20 mouse cellular contexts compared by ENCODE assay signal in genomic region chr7:35322161-35322560, GRCm38 (mm10). TPM values are rescaled to one million over a fixed set of nuclear protein-coding genes. Genes with fewer than 3 reads are reported as not detected.
"Had no signal": no experiment of that assay in that cellular context is flagged by ENCODE, and none has a peak within 500 bp of the region (broad histone marks: within the 10 kb centered on the region; RNA-seq: fewer than 3 reads in every experiment).

No protein-coding gene starts in this region.

- H3K27me3 ChIP-seq: limb, embryonic 12.5 days; limb, embryonic 15.5 days; midbrain, embryonic 12.5 days had no signal

- H3K36me3 ChIP-seq: limb, embryonic 12.5 days; limb, embryonic 15.5 days; midbrain, embryonic 12.5 days had no signal

- DNase-seq: kidney, postnatal 10 days; left cerebral cortex, postnatal 4 days; liver, postnatal 0 days; lung, embryonic 14.5 days; right cerebral cortex, adult 18-20 months; right cerebral cortex, postnatal 14 days; right cerebral cortex, postnatal 4 days; thymus, adult 2 months; thymus, postnatal 14 days; thymus, postnatal 4 days had no signal

- H3K9ac ChIP-seq: limb, embryonic 12.5 days; limb, embryonic 15.5 days; liver, embryonic 14.5 days; liver, postnatal 0 days; lung, embryonic 14.5 days; midbrain, embryonic 12.5 days had no signal

- ATAC-seq: liver, postnatal 0 days; lung, postnatal 0 days; midbrain, embryonic 16.5 days had no signal

- H3K9me3 ChIP-seq: limb, embryonic 12.5 days; limb, embryonic 15.5 days; midbrain, embryonic 12.5 days had no signal

- H3K27ac ChIP-seq: limb, embryonic 12.5 days; limb, embryonic 15.5 days; liver, embryonic 14.5 days; macrophage; midbrain, embryonic 12.5 days; stomach, postnatal 0 days had no signal

- H3K4me2 ChIP-seq: liver, embryonic 11.5 days had no signal

- H3K4me3 ChIP-seq: limb, embryonic 15.5 days had no signal

RNA-seq across cellular contexts. Expression of gene Rhpn2, which starts 11.8 kb away (rescaled TPM):
- total RNA-seq: megakaryocyte, adult 5-6 weeks had no signal
- polyA plus RNA-seq: macrophage had no signal
